Mouse (Mus musculus) hematopoietic multipotent progenitor cell, adult 10-12 weeks (in vitro differentiated cells): ENCODE measurements around the gene Fam185a. TPM values are rescaled to one million over a fixed set of nuclear protein-coding genes. Genes with fewer than 3 reads are reported as not detected.

ENCODE experiments used
- polyA plus RNA-seq: library from polyadenylated mRNA; stranded (reverse); fragments of >175 nt; gene quantifications from 2 replicates; pipeline ENCODE4 v1.2.3, GENCODE M21; 2012; ENCODE audit warnings: low replicate concordance

The Fam185a gene
- 1.1 and 3.8 TPM in 2 replicates for polyA plus RNA-seq

GRCm38 (mm10) chr5:21424614-21425602 is at the start of gene Fam185a, which contains the start of gene Ccdc146:
TSS of gene Fam185a (plus strand) at chr5:21424958.
TSS of gene Ccdc146 (minus strand) at chr5:21424677.

Other genes with a start within 250 kb of the Fam185a start
- 9.1 and 10.9 TPM in 2 replicates for gene Gsap, start 238.7 kb upstream of the Fam185a start, polyA plus RNA-seq
- 13.2 and 37.8 TPM in 2 replicates for gene Fgl2, start 52.3 kb upstream of the Fam185a start, polyA plus RNA-seq
- gene Ccdc146, start 281 bp upstream of the Fam185a start, polyA plus RNA-seq, result 0.09 TPM in 1 of 2 replicates, not detected in the other
- not detected in 2 replicates for gene Lrrc17, start 118.6 kb downstream of the Fam185a start, polyA plus RNA-seq
- not detected in 2 replicates for gene Fbxl13, start 220.7 kb downstream of the Fam185a start, polyA plus RNA-seq
- 31.5 and 68.6 TPM in 2 replicates for gene Armc10, start 220.9 kb downstream of the Fam185a start, polyA plus RNA-seq